Mouse (Mus musculus): Measurements from ENCODE around the gene Clmn. TPM values are rescaled to one million over a fixed set of nuclear protein-coding genes. Genes with fewer than 3 reads are reported as not detected.
A peak's percentile ranks its signal among the peaks of the same experiment; 100 is the strongest.

The Clmn gene
- total and polyA plus RNA-seq, 2 experiments from 2014 or later: 1.8 to 2.0 TPM

DNA sequence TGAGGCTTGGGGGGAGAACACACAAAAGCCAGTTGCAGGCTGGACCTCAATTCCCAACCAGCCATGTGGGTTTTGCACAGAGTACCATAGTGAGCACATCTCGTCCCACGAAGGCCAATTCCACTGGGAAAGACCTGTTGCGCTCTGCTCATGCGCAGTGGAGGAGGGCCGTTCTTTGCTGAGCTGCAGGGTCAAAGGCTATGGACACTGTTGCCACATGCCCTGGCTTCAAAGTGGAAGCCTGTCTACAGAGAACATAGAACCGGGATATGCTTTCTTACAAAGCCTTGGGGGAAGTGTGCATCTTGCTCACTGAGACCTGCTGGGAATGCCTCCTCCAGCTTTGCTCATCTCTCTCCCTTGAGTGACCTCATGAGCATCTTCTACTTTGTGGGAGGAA is 67.0 kb downstream of the Clmn start:
- ATAC-seq (no peak), DNase-seq (no peak)
- Histone ChIP-seq H3K9me3 (ENCODE audit: low read length) (0 out of 2 replicates have a peak, but pooled peaks cover 6% of the 10 kb centered on the region), H3K4me1 (ENCODE audit: insufficient read depth) (no peaks in the 10 kb centered on the region), H3K27me3 (ENCODE audit: insufficient read depth, low read length) (no peaks in the 10 kb centered on the region), H3K4me2 (ENCODE audit: low read depth) (no peak overlapping the region), H3K36me3 (ENCODE audit: insufficient read depth) (peaks cover 11% of the 10 kb centered on the region; the same call in 1 of the 2 replicates), H3K27ac (ENCODE audit: low read depth, low read length) (no peak overlapping the region), H3K4me3 (ENCODE audit: low read depth, low read length) (no peak overlapping the region), H3K9ac (no peak overlapping the region)
- 95% methylated on average over 6 of the region's 6 CpGs for WGBS
- no peak for TF ChIP-seq CTCF (IDR thresholded peaks at IDR 0.05; ENCODE audit: low read depth)

DNA sequence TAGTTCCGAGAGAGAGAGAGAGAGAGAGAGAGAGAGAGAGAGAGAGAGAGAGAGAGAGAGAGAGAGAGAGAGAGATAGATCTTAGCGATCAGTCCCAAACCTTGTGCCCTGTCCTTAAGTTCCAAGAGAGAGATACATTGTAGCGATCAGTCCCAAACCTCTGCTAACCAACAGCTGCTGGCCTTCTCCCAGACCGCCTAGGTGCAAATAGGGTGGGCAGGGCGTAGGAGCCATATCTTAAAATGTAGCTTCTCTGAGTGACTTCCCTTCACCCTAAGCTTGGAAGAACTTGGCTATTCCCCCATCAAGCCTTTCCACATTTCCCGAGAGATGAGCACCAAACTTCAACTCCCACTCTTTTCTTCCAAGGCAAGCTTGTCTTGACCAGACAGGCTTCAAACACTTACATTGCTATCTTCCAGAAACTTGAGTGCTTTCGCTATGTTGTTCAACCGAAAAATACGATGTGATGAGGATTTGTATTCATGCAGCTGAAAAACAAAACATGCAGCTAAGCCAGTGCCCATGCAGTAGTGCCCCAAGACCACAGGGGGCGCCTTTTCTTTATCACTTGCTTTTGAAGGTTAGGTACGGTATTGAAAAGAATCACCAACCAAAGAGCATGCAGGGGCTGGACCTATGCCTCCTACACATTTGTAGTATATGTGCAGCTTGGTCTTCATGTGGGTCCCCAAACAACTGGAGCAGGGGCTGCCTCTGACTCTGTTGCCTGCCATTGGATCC is 68.1 kb downstream of the Clmn start:
- 0 out of 2 replicates have a peak, but pooled peaks have one; percentile 24 for TF ChIP-seq CTCF (IDR thresholded peaks at IDR 0.05; ENCODE audit: low read depth)
- Histone ChIP-seq H3K9me3 (ENCODE audit: low read length) (0 out of 2 replicates have a peak, but pooled peaks cover 6% of the 10 kb centered on the region), H3K9ac (no peak overlapping the region), H3K27me3 (ENCODE audit: insufficient read depth, low read length) (no peaks in the 10 kb centered on the region), H3K36me3 (ENCODE audit: insufficient read depth) (peaks cover 11% of the 10 kb centered on the region; the same call in 1 of the 2 replicates), H3K27ac (ENCODE audit: low read depth, low read length) (no peak overlapping the region), H3K4me2 (ENCODE audit: low read depth) (no peak overlapping the region), H3K4me3 (ENCODE audit: low read depth, low read length) (no peak overlapping the region), H3K4me1 (ENCODE audit: insufficient read depth) (no peaks in the 10 kb centered on the region)
- no peak for ATAC-seq
- DNase-seq: no peak
- WGBS: 88% methylated on average over 11 of the region's 11 CpGs

DNA sequence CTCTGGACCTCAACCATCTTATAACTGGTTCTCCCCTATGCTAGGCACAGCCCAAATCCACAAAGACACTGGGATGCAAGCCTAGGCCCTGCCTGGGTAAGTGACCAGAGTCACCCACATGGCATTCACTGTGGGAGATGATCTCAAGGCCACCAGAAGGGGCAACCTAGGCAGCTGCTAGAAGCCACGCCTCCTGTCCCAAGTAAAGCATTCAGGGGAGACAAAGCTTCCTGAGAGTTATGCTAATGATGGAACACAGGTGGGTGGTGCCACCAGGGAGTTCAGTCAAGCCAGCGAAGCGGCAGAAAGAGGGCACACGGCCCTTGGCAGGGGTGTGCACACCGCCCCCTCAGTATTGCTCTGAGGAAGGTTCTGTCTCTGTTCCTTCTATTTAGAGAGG is 69.9 kb downstream of the Clmn start:
- H3K4me3 ChIP-seq (ENCODE audit: low read depth, low read length): no peak overlapping the region
- WGBS: 38% methylated on average over 5 of the region's 5 CpGs

DNA sequence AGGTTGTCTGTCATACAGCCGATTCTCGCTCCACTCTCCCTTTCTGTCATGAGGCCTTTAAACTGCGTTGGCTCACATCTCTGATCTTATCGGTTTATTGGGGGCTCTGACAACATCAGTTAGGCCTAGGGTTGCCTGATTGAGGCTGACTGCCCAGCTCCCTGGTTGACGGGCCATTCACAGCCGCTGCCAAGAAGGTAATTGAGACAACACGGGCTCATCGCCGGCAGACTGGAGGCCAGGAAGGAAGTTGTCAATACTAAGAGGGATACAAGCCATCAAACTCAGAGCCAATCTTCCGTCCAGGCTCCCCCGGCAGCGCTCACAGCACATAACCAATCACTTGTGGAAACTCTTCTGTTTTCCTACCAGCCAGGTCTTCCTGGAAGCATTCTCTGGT is 71.4 kb downstream of the Clmn start:
- no peaks in the 10 kb centered on the region for H3K4me1 ChIP-seq (ENCODE audit: insufficient read depth)
- DNase-seq: no peak
- 77% methylated on average over 12 of the region's 12 CpGs for WGBS
- no peak overlapping the region for H3K27ac ChIP-seq (ENCODE audit: low read depth, low read length)
- 0 out of 2 replicates have a peak, but pooled peaks cover 6% of the 10 kb centered on the region for H3K9me3 ChIP-seq (ENCODE audit: low read length)
- H3K4me3 ChIP-seq (ENCODE audit: low read depth, low read length): no peak overlapping the region
- H3K27me3 ChIP-seq (ENCODE audit: insufficient read depth, low read length): no peaks in the 10 kb centered on the region
- TF ChIP-seq CTCF (IDR thresholded peaks at IDR 0.05; ENCODE audit: low read depth): no peak
- ATAC-seq: no peak
- H3K36me3 ChIP-seq (ENCODE audit: insufficient read depth): peaks cover 4% of the 10 kb centered on the region; the same call in 1 of the 2 replicates
- H3K4me2 ChIP-seq (ENCODE audit: low read depth): no peak overlapping the region
- no peak overlapping the region for H3K9ac ChIP-seq

More for the DNA sequence above, 69.9 kb downstream of the Clmn start:
- no peak overlapping the region for H3K4me2 ChIP-seq (ENCODE audit: low read depth)
- peaks cover 10% of the 10 kb centered on the region; the same call in 1 of the 2 replicates for H3K36me3 ChIP-seq (ENCODE audit: insufficient read depth)
- no peaks in the 10 kb centered on the region for H3K4me1 ChIP-seq (ENCODE audit: insufficient read depth)
- TF ChIP-seq CTCF (IDR thresholded peaks at IDR 0.05; ENCODE audit: low read depth): no peak
- H3K27ac ChIP-seq (ENCODE audit: low read depth, low read length): no peak overlapping the region
- no peak for ATAC-seq
- no peaks in the 10 kb centered on the region for H3K27me3 ChIP-seq (ENCODE audit: insufficient read depth, low read length)
- DNase-seq: no peak
- 0 out of 2 replicates have a peak, but pooled peaks cover 6% of the 10 kb centered on the region for H3K9me3 ChIP-seq (ENCODE audit: low read length)
- no peak overlapping the region for H3K9ac ChIP-seq

DNA sequence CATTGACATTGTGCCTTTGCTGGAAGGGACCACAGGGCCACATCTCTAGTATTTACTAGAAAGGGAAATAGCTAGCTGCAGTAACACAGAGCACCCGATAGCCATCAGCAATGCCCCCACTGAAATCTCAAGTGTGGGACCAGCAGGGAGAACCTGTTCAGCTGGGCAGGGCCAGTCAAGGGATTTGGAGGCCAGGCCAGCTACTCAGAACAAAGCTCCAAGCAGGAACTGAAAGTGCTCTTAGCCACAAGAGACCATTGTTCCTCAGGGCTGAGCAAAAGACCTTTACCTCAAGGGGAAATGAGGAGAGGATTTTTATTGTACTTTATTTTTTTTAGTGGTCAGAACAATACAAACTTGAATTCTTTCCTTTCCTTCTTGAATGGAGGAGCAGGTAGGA is 87.3 kb downstream of the Clmn start:
- Histone ChIP-seq H3K9ac (no peak overlapping the region), H3K27ac (ENCODE audit: low read depth, low read length) (no peak overlapping the region), H3K4me1 (ENCODE audit: insufficient read depth) (no peaks in the 10 kb centered on the region), H3K4me2 (ENCODE audit: low read depth) (no peak overlapping the region), H3K4me3 (ENCODE audit: low read depth, low read length) (no peak overlapping the region), H3K27me3 (ENCODE audit: insufficient read depth, low read length) (no peaks in the 10 kb centered on the region), H3K36me3 (ENCODE audit: insufficient read depth) (peaks cover 4% of the 10 kb centered on the region; the same call in 1 of the 2 replicates), H3K9me3 (ENCODE audit: low read length) (no peaks in the 10 kb centered on the region)
- WGBS: 85% methylated on average over 1 of the region's 1 CpGs
- ATAC-seq: no peak
- TF ChIP-seq CTCF (IDR thresholded peaks at IDR 0.05; ENCODE audit: low read depth): no peak
- DNase-seq: no peak

DNA sequence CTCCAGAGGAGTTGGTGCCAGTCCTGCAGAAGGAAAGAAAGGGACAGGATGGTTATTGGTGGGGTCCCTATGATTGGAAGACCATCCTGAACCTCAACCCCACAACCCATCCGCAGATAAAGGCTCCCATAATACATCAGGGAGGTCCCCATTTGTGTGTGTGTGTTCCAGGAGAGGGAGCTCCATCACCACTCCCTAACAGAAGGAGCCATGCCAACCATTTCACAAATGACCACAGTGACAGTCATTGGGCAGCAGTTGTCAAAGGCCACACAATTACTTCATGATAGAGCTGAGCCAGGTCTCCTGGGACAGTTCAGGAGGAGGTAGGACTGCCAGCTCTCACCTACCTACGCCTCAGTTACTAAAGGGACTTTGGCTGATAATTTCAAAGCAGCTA is 92.9 kb downstream of the Clmn start:
- no peak for ATAC-seq
- Histone ChIP-seq H3K4me3 (ENCODE audit: low read depth, low read length) (no peak overlapping the region), H3K36me3 (ENCODE audit: insufficient read depth) (no peaks in the 10 kb centered on the region), H3K9ac (no peak overlapping the region), H3K27me3 (ENCODE audit: insufficient read depth, low read length) (no peaks in the 10 kb centered on the region), H3K9me3 (ENCODE audit: low read length) (no peaks in the 10 kb centered on the region), H3K27ac (ENCODE audit: low read depth, low read length) (no peak overlapping the region), H3K4me1 (ENCODE audit: insufficient read depth) (no peaks in the 10 kb centered on the region), H3K4me2 (ENCODE audit: low read depth) (no peak overlapping the region)
- DNase-seq: no peak
- 82% methylated on average over 2 of the region's 2 CpGs for WGBS
- peak; percentile 54 for TF ChIP-seq CTCF (IDR thresholded peaks at IDR 0.05; ENCODE audit: low read depth)

DNA sequence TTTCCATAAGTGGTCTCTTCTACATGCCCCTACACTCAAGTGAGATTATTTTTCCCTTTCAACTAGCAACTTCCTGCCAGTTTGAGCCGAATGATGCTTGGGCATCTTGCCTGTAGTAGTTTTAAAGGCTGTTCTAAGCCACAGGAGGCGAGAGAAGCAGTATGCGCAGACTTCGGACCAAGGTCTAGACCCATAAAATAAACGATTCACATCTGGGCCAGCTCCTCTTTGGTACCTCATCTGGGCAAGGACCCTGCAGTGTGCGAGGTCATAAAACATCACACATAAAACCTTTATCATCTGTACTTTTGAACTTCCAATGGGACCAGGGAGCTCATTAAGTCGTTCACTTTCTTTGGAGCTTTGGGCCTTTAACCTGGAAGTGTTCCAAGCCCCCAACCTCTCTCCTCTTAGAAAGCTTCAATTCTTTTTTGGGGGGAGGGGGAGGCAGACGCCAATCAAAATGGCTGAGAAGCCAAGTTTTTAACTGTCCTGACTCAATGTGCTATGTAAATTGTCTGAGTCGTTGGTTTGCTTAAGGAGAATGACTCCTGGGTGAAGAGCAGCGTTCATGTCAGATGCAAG is 95.6 kb downstream of the Clmn start:
- Histone ChIP-seq H3K9ac (no peak overlapping the region), H3K9me3 (ENCODE audit: low read length) (no peaks in the 10 kb centered on the region), H3K4me2 (ENCODE audit: low read depth) (no peak overlapping the region), H3K27me3 (ENCODE audit: insufficient read depth, low read length) (no peaks in the 10 kb centered on the region), H3K4me3 (ENCODE audit: low read depth, low read length) (no peak overlapping the region), H3K36me3 (ENCODE audit: insufficient read depth) (no peaks in the 10 kb centered on the region), H3K4me1 (ENCODE audit: insufficient read depth) (no peaks in the 10 kb centered on the region), H3K27ac (ENCODE audit: low read depth, low read length) (no peak overlapping the region)
- no peak for TF ChIP-seq CTCF (IDR thresholded peaks at IDR 0.05; ENCODE audit: low read depth)
- no peak for DNase-seq
- no peak for ATAC-seq
- WGBS: 35% methylated on average over 10 of the region's 10 CpGs
